Mouse (Mus musculus) small intestine, adult 2 months (tissue): ENCODE measurements around the gene Apon. TPM values are rescaled to one million over a fixed set of nuclear protein-coding genes. Genes with fewer than 3 reads are reported as not detected.
A peak's percentile ranks its signal among the peaks of the same experiment; 100 is the strongest.
"Not testable (repeated sequence)": the region's sequence is repeated elsewhere in the genome, so short reads cannot be mapped to it uniquely, and the experiment has no call there.

Source experiments
- H3K27ac ChIP-seq: fragments of 200-500 bp; 2 replicates; pipeline ENCODE4 v1.5.1; 2012; ENCODE audit warnings: low read depth, low read length, control low read depth, inconsistent platforms; ENCODE audit not compliant: insufficient read depth
- H3K27me3 ChIP-seq: fragments of 200-500 bp; 2 replicates; pipeline ENCODE4 v1.6.1; 2012; ENCODE audit warnings: mild to moderate bottlenecking, moderate library complexity, low read length, inconsistent platforms; ENCODE audit not compliant: control insufficient read depth, insufficient read depth
- H3K36me3 ChIP-seq: fragments of 200-500 bp; 2 replicates; pipeline ENCODE4 v1.6.1; 2012; ENCODE audit warnings: mild to moderate bottlenecking, low read length, control low read depth, inconsistent platforms; ENCODE audit not compliant: control insufficient read depth, insufficient read depth
- H3K4me1 ChIP-seq: fragments of 200-500 bp; 2 replicates; pipeline ENCODE4 v1.6.1; 2012; ENCODE audit warnings: low read length, inconsistent platforms, mixed read lengths; ENCODE audit not compliant: control insufficient read depth, insufficient read depth, insufficient read length
- H3K4me3 ChIP-seq: fragments of 200-500 bp; 2 replicates; pipeline ENCODE4 v1.5.1; 2012; ENCODE audit warnings: low read depth, mild to moderate bottlenecking, control low read depth, inconsistent platforms, low read length, moderate library complexity
- CTCF ChIP-seq: fragments of 200-500 bp; IDR thresholded peaks from 2 replicates; pipeline ENCODE4 v1.5.1; 2012; ENCODE audit warnings: low read depth, mild to moderate bottlenecking, control low read depth, inconsistent platforms, low read length, moderate library complexity, mixed read lengths; ENCODE audit not compliant: insufficient replicate concordance, insufficient read length; ENCODE audit errors: extremely low read depth
- POLR2A ChIP-seq: fragments of 200-500 bp; IDR thresholded peaks from 2 replicates; pipeline ENCODE4 v1.6.1; 2012; ENCODE audit warnings: low read depth, mild to moderate bottlenecking, control low read depth, inconsistent platforms, low read length, moderate library complexity
- WGBS: fragments of 180-500 bp; shearing (Covaris S2); methylation state at CpG from one replicate; pipeline ENCODE4 v1.1.7; 2018; 5-methylcytosine and 5-hydroxymethylcytosine counted together
- polyA plus RNA-seq: library from polyadenylated mRNA; depleted of rRNA; stranded (reverse); fragments of >200 nt; gene quantifications from 2 replicates; pipeline ENCODE4 v1.2.3, GENCODE M21; 2012

The Apon gene
- polyA plus RNA-seq, 1 experiment, result not detected

DNA sequence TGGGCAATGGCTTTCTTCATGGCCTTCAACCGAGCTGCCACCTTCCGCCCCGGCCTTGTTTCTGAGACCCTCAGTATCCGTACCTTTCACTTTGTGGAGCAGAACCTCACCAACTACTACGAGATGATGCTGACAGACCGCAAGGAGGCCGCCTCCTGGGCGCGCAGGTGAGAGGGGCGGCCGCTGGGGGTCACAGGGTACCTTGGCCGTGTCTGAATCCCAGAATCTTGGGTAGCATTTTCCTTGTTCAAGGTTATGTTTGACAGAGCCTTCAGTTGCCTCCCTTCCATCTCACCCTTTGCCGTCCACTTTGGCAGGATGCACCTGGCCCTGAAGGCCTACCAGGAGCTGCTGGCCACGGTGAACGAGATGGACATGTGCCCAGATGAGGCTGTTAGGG, 9.8 kb upstream of the Apon start:
- Histone ChIP-seq H3K4me1 (no peaks in the 10 kb centered on the region), H3K27me3 (no peaks in the 10 kb centered on the region), H3K27ac (no peak overlapping the region), H3K36me3 (no peaks in the 10 kb centered on the region; the same call in 1 of the 2 replicates), H3K4me3 (no peak overlapping the region)
- TF ChIP-seq POLR2A (no peak), CTCF (no peak)
- 92% methylated on average over 15 of the region's 15 CpGs for WGBS

DNA sequence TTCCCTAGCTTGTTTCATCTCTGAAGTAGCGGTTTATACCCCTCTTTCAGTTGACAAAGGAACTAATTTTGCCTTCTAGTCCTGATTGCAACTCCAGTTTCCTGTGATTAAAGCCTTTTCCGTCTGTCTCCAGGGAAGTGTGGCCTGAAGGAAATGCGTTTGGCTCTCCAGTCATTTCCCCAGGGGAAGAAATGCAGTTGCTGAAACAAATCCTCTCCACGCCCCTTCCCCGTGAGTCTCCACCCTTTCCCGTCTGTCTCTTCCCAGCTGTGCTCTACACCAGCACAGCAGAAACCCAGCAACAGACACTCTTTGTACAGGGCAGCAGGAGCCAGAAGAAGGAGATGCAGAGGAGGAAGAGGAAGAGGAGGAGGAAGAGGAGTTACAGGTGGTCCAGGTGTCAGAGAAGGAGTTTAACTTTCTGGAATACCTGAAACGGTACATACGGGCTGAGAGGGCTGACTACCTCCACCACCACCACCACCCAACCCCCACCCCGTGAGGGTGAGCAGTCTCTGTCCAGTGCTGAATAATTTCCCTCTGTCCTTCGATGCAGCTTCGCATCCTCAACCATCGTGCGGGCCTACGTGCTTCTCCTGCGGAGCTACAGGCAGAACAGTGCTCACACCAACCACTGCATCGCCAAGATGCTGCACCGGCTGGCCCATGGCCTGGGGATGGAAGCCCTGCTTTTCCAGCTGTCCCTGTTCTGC, 6.7 kb upstream of the Apon start:
- Histone ChIP-seq H3K27me3 (no peaks in the 10 kb centered on the region), H3K36me3 (peaks cover 13% of the 10 kb centered on the region), H3K4me3 (peak overlapping the region; percentile 36), H3K27ac (peak overlapping the region; percentile 44; the same call in 1 of the 2 replicates), H3K4me1 (no peaks in the 10 kb centered on the region)
- WGBS, result 82% methylated on average over 17 of the region's 17 CpGs
- no peak for TF ChIP-seq POLR2A
- no peak for TF ChIP-seq CTCF

DNA sequence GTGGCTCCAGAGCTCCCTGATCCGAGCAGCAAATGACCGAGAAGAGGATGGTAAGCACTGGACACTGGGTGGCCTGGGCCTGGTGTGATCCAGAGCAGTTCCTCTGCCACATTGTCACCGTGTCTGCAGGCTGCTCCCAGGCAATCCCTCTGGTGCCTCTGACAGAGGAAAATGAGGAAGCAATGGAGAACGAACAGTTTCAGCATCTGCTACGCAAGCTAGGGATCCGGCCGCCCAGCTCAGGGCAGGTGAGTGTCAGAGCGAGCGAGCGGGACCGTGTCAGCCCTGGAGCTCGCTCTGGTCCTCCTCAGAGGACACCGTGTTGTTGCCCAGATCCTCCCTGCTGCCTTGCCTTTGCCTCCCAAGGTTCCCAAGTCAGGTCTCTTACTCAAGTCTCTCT, 3.3 kb upstream of the Apon start:
- Histone ChIP-seq H3K27ac (no peak overlapping the region), H3K4me1 (no peaks in the 10 kb centered on the region), H3K4me3 (no peak overlapping the region), H3K36me3 (peaks cover 15% of the 10 kb centered on the region), H3K27me3 (no peaks in the 10 kb centered on the region)
- TF ChIP-seq POLR2A (no peak), CTCF (no peak)
- WGBS, result 94% methylated on average over 13 of the region's 13 CpGs

DNA sequence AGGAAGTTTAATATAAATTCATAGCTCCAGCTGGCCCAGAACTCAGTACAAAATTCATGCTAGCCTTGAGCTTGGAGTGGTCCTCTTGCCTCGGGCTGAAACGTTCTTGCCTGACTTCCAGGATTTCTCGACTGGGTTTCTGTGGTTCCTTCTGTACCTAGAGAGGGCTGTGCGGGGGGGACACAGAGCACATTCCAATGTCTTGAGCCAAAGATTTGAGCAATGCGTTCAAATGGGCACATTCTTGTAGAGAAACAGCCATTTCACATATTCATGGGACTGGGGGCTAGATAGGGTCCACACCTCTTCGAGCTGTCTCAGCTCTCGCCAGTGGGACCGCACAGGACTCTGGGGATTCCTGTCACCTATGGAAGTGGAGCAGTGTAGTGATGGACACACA, 2.0 kb downstream of the Apon start:
- Histone ChIP-seq H3K4me3 (no peak overlapping the region), H3K4me1 (no peaks in the 10 kb centered on the region), H3K27me3 (no peaks in the 10 kb centered on the region), H3K36me3 (0 out of 2 replicates have a peak, but pooled peaks cover 7% of the 10 kb centered on the region), H3K27ac (no peak overlapping the region)
- WGBS, result 88% methylated on average over 8 of the region's 8 CpGs
- TF ChIP-seq POLR2A (no peak), CTCF (no peak)

DNA sequence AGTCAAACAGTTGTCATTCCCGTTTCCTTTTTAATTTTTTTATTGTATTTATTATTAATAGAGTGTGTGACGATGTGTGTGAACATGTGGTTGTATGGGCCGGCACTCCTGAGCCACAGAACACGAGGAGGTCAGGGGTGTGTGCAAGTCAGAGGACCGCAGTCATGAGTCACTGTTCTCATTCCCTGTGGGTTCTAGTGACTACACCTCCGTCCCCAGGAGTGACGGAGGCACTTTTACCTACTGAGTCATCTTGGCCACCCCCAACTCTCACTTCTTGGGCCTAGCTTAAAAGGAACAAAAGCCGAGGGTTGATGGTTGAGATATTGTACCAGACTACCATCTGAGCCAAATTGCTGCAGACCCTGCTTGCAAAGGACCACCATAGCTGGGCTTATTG, 2.4 kb downstream of the Apon start:
- 0 out of 2 replicates have a peak, but pooled peaks cover 7% of the 10 kb centered on the region for H3K36me3 ChIP-seq
- no peak for TF ChIP-seq POLR2A
- TF ChIP-seq CTCF, result no peak
- no peak overlapping the region for H3K4me3 ChIP-seq
- WGBS, result 78% methylated on average over 8 of the region's 8 CpGs
- no peaks in the 10 kb centered on the region for H3K4me1 ChIP-seq
- H3K27ac ChIP-seq, result no peak overlapping the region
- no peaks in the 10 kb centered on the region for H3K27me3 ChIP-seq

DNA sequence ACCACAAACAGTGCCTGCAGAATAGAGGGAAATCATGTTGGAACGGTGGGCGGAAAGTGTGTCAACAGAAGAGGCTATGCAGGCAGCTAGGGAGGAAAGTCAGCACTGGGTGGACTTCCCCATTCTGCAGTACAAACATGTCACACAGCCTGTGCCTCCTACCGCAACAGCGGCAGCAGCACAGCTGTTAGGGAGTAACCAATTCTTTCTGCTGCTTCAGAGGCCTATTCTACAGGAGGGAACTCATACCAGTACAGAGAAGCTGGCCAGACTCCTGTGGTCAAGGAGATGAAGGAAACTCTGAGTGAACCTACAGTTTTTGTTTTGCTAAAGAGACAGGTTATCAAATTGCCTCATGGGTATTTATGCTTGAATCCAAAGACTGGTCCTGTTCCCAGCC, 5.1 kb downstream of the Apon start:
- Histone ChIP-seq H3K4me1 (no peaks in the 10 kb centered on the region), H3K27me3 (no peaks in the 10 kb centered on the region), H3K27ac (peak overlapping the region; percentile 40; the same call in 1 of the 2 replicates), H3K4me3 (no peak overlapping the region), H3K36me3 (no peaks in the 10 kb centered on the region)
- 67% methylated on average over 4 of the region's 4 CpGs for WGBS
- no peak for TF ChIP-seq POLR2A
- no peak for TF ChIP-seq CTCF

DNA sequence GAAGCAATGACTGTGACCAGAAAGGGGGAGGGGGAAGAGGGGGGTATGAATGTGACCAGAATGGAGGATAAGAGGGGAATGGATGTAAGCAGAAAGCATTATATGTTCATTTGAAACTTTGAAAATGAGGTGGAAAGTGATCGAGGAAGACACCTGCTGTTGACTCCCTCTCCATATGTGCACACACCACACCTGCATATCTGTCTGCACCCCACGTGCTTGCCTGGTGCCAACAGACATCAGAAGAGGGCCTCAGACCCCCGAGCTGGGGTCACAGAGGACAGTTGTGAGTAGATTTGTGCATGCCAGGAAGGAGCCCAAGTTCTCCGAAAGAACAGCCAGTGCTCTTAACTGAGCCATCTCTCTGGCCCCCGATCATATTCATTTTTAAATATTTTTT, 6.0 kb downstream of the Apon start:
- Histone ChIP-seq H3K36me3 (no peaks in the 10 kb centered on the region), H3K27ac (no peak overlapping the region), H3K27me3 (no peaks in the 10 kb centered on the region), H3K4me1 (no peaks in the 10 kb centered on the region), H3K4me3 (no peak overlapping the region)
- WGBS, result 82% methylated on average over 5 of the region's 5 CpGs
- TF ChIP-seq POLR2A (no peak), CTCF (no peak)

DNA sequence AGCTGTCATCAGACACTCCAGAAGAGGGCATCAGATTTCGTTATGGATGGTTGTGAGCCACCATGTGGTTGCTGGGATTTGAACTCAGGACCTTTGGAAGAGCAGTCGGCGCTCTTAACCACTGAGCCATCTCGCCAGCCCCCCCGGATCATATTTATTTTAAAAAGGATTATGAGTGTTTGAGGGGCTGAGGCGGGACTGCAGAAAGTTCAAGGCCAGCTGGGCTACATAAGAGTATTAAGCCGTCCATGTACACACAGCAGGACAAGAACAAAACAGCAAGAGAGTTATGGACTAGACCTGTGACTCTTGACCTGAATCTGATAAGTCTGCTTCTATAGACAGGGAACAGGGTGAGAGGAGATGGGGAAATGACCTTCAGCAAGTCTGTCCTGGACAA, 6.5 kb downstream of the Apon start:
- not testable (repeated sequence) for H3K27me3 ChIP-seq, H3K4me1 ChIP-seq, H3K36me3 ChIP-seq, H3K27ac ChIP-seq, H3K4me3 ChIP-seq
- WGBS, result 82% methylated on average over 7 of the region's 7 CpGs
